Mouse (Mus musculus): ENCODE data around the gene Rab8b. TPM values are rescaled to one million over a fixed set of nuclear protein-coding genes. Genes with fewer than 3 reads are reported as not detected.
"Not testable (repeated sequence)": the region's sequence is repeated elsewhere in the genome, so short reads cannot be mapped to it uniquely, and the experiment has no call there.

Gene Rab8b
- polyA plus RNA-seq, 1 experiment from 2014 or later: 30.5 TPM

DNA sequence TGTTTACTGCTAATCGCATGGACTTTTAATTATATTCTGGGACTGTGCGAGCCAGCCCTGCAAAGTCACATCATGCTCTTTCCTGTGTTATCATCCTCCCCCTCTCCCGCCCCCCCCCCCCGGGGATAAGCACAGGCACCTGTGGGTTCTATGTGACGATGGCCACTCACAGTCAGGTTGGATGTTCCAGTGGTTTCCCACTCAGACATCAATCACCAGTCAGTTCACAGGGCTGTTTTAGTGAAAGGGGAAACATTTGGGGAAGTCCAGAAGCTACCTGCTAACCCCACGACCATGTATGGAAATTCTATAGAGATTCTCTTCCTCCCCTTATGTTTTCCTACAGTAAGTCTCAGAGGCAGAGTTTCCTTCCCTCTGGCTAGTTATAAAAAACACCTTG, 21.6 kb downstream of the Rab8b start:
- Histone ChIP-seq H3K4me1 (replicated peaks) (peaks cover 16% of the 10 kb centered on the region), H3K9ac (no peak overlapping the region), H3K9me3 (no peaks in the 10 kb centered on the region), H3K4me2 (no peak overlapping the region), H3K4me3 (no peak overlapping the region), H3K36me3 (no peaks in the 10 kb centered on the region), H3K27ac (replicated peaks) (no peak overlapping the region), H3K27me3 (no peaks in the 10 kb centered on the region)
- 72% methylated on average over 6 of the region's 6 CpGs for WGBS
- ATAC-seq (ENCODE audit: low read depth): no peak

DNA sequence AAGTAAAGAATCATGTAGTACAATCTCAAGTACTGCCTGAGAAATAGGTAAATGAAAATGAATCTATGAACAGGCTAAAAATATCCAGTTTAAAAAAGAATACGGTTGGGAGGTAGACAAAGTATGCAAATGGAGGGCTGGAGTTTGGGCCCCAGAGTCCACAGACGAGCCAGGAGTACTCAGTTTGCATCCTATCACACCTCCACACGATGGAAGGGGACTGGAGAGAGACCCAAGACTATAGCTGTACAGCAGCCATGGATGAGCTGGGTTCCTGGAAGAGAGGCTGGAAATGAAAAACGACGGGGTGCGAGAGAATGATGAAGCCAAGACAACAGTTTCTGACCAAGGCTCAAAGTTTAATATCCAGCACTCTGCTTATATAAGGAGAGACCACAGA, 22.5 kb downstream of the Rab8b start:
- ATAC-seq (ENCODE audit: low read depth): no peak
- Histone ChIP-seq H3K27me3 (no peaks in the 10 kb centered on the region), H3K27ac (replicated peaks) (no peak overlapping the region), H3K9me3 (no peaks in the 10 kb centered on the region), H3K4me3 (no peak overlapping the region), H3K4me1 (replicated peaks) (peaks cover 11% of the 10 kb centered on the region; the same call in 1 of the 2 replicates), H3K36me3 (no peaks in the 10 kb centered on the region), H3K4me2 (no peak overlapping the region), H3K9ac (no peak overlapping the region)
- WGBS: 51% methylated on average over 6 of the region's 6 CpGs

DNA sequence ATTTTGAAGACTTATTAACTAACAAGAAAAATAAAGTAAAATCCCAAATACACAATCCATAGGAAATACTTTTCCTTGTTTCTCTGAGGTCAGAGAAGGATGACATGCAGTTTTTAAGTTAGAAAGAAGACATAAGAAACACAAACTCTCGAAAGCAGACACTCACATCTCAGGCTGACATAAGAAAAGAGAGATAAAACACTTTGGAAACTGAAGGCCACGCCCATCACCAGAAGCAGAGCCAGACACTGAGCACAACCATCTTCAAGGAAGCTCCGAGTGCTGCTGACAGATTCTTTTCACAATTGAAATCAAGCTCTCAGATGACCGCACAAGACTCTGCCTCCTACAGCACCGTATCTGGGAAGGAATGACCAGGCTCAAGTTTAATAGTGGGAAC, 23.5 kb downstream of the Rab8b start:
- Histone ChIP-seq H3K4me1 (replicated peaks) (peaks cover 11% of the 10 kb centered on the region; the same call in 1 of the 2 replicates), H3K27ac (replicated peaks) (no peak overlapping the region), H3K4me2 (no peak overlapping the region), H3K27me3 (no peaks in the 10 kb centered on the region), H3K9me3 (no peaks in the 10 kb centered on the region), H3K4me3 (no peak overlapping the region), H3K9ac (no peak overlapping the region), H3K36me3 (no peaks in the 10 kb centered on the region)
- ATAC-seq (ENCODE audit: low read depth): no peak
- 75% methylated on average over 5 of the region's 5 CpGs for WGBS

DNA sequence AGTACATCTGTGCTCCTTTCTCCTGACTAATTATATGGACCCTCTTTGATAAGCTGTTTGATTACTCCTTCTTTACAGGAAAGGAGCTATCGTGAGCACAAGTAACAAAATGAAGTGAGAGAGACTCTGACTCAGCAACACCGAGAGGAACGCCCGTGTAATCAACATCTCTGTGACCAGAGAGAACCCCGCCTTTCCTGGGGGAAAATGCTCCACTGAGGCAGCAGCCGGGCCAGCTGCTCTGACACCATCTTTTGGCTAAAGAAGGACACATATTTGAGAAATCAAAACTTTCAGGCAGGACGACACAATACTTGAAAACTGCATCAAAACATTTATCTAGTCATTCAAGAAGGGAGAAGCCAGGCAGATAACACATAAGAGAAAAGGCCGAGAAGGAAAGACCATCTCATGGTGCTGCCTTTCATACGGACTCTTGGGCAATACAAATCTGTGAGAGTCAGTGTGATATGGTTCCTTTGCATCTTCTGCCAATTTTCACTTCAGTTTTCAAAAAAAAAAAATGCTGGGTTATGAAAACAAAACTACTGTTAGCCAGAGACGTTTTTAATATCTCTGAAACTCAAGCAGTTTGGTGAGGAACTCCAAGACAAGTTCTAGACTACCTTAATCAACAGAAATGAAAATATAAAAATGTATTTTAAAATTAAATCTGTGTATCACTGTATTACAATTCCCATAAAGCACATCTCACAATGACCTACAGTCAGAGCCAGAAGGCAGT, 24.3 kb downstream of the Rab8b start:
- Histone ChIP-seq H3K9ac (no peak overlapping the region), H3K4me2 (no peak overlapping the region), H3K27me3 (no peaks in the 10 kb centered on the region), H3K9me3 (no peaks in the 10 kb centered on the region), H3K4me1 (replicated peaks) (peaks cover 11% of the 10 kb centered on the region; the same call in 1 of the 2 replicates), H3K27ac (replicated peaks) (no peak overlapping the region), H3K36me3 (no peaks in the 10 kb centered on the region), H3K4me3 (no peak overlapping the region)
- WGBS: 82% methylated on average over 10 of the region's 10 CpGs
- no peak for ATAC-seq (ENCODE audit: low read depth)

DNA sequence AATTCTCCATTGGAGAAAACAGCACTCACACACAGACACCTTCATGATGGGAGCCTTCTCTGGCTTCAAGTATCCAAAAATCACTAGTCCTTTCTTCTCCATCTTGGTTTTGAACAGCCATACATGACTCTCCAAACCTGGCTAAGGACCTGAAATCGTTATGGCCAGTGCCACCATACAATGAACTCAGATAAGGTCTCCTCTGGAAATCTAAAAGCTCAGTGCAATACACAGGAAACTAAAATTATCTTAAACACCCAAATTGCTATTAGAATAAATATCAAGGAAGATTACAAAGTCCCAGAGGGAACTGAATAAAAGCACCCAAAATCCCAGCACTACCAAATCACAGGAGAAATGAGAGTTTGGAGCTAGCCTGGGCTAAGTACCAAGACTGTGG, 25.1 kb downstream of the Rab8b start:
- Histone ChIP-seq H3K9me3 (no peaks in the 10 kb centered on the region), H3K36me3 (no peaks in the 10 kb centered on the region), H3K27ac (replicated peaks) (no peak overlapping the region), H3K27me3 (no peaks in the 10 kb centered on the region), H3K9ac (no peak overlapping the region), H3K4me2 (no peak overlapping the region), H3K4me1 (replicated peaks) (peaks cover 13% of the 10 kb centered on the region; the same call in 1 of the 2 replicates), H3K4me3 (no peak overlapping the region)
- ATAC-seq (ENCODE audit: low read depth): no peak
- 93% methylated on average over 1 of the region's 1 CpGs for WGBS

DNA sequence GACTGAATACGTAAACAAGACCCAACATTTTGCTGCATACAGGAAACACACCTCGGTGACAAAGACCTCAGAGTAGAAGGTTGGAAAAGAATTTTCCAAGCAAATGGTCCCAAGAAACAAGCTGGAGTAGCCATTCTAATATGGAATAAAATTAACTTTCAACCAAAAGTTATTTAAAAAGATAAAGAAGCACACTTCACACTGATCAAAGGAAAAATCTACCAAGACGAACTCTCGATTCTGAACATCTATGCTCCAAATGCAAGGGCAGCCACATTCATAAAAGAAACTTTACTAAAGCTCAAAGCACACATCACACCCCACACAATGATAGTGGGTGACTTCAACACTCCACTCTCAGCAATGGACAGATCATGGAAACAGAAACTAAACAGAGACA, 27.0 kb downstream of the Rab8b start:
- not testable (repeated sequence) for H3K9me3 ChIP-seq; H3K4me2 ChIP-seq; H3K27ac ChIP-seq (replicated peaks); H3K9ac ChIP-seq; H3K27me3 ChIP-seq; ATAC-seq (ENCODE audit: low read depth); H3K36me3 ChIP-seq; H3K4me3 ChIP-seq
- peaks cover 25% of the 10 kb centered on the region for H3K4me1 ChIP-seq (replicated peaks)
- WGBS: 95% methylated on average over 4 of the region's 4 CpGs

DNA sequence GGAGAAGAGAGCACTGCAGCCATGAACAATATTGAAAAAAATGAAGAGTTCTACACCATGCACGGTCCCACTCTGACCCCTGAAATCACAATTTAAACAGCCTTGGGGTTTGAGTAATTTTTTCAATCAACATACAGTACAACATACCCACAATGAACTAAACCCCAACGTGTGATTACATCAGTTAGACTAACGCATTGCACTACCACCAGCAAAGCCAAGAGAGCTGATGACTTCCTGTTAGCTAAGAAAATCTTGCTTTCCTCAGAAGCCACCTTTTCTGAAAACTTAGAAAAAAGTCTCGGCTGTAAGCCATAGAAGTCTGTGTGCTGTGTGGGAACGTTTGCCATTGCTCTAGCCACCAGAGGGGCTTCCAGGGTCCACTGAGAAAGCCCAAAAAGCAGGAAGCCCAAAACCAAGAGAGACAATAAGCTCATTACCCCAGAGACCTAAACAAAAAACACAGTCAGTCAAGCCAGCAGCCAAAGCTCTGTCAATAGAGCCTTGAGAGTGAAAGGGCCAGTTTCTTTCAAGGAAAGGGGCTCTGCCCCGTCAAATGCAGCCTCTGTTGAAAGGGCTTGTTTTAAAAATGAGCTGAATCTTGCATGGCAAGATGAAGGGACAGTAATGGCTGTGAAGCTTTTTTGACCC, 31.4 kb downstream of the Rab8b start:
- ATAC-seq (ENCODE audit: low read depth): peak; percentile 75; the same call in 1 of the 2 replicates
- Histone ChIP-seq H3K27ac (replicated peaks) (peak overlapping the region; percentile 69), H3K9ac (no peak overlapping the region), H3K36me3 (no peaks in the 10 kb centered on the region), H3K4me1 (replicated peaks) (peaks cover 34% of the 10 kb centered on the region), H3K4me2 (0 out of 2 replicates have a peak overlapping the region, but pooled peaks have one; percentile 3), H3K4me3 (no peak overlapping the region), H3K9me3 (no peaks in the 10 kb centered on the region), H3K27me3 (no peaks in the 10 kb centered on the region)
- 30% methylated on average over 6 of the region's 6 CpGs for WGBS

DNA sequence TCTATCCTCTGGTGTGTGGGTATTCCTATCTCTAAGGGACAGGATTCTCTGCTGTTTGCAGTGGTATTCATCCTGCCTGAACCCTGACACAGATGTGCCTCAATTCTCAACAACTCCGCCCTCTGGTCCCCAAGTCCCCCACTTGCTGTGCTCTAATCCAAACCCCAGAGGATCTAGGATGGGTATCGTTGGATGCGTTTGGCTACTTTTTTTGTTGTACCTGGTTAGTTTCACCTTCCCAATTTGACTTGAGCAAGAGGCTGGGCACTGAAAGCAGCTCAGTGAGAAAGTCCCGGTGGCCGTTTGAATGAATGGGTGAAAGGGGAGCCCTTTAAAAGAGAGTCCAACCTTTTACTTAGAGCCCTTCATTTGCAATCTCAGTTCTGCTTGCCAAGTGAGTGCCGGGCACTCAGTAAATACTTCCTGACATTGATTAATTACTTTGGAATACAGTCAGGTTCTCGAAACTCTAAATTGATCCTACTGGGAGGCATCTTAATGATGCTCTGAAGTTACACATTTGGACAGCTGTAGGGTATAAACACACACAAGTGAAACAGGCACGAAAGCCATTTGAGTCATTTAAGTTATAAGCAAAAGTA, 32.1 kb downstream of the Rab8b start:
- no peaks in the 10 kb centered on the region for H3K27me3 ChIP-seq

DNA sequence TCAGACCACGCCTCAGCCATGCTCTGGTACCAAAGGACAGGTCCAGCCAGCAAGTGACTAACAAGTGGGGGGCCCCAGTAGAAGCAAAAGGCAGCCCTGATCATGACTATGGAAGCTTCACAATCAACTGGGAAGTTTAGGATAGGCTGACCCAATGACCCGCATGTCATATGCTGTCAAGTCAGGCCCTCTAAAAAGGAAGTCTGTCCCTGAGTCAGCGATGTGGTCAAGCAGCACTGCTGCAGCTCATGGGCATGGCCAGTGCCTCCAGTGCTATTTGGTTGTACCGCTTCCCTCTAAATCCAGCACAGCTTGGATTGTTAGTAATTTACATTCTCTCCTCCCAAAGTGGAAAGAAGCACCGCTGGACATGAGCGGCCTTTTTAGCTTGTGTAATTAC, 32.7 kb downstream of the Rab8b start:
- no peak overlapping the region for H3K4me2 ChIP-seq
- ATAC-seq (ENCODE audit: low read depth): no peak
- 82% methylated on average over 6 of the region's 6 CpGs for WGBS
- peak overlapping the region; percentile 69; the same call in 1 of the 2 replicates for H3K27ac ChIP-seq (replicated peaks)
- H3K9ac ChIP-seq: no peak overlapping the region
- H3K36me3 ChIP-seq: no peaks in the 10 kb centered on the region
- no peaks in the 10 kb centered on the region for H3K27me3 ChIP-seq
- H3K4me1 ChIP-seq (replicated peaks): peaks cover 34% of the 10 kb centered on the region
- no peak overlapping the region for H3K4me3 ChIP-seq
- no peaks in the 10 kb centered on the region for H3K9me3 ChIP-seq

More for the DNA sequence above, 32.1 kb downstream of the Rab8b start:
- Histone ChIP-seq H3K4me2 (0 out of 2 replicates have a peak overlapping the region, but pooled peaks have one; percentile 3), H3K9me3 (no peaks in the 10 kb centered on the region), H3K4me1 (replicated peaks) (peaks cover 34% of the 10 kb centered on the region), H3K9ac (no peak overlapping the region), H3K27ac (replicated peaks) (peak overlapping the region; percentile 69), H3K4me3 (no peak overlapping the region), H3K36me3 (no peaks in the 10 kb centered on the region)
- 35% methylated on average over 8 of the region's 8 CpGs for WGBS
- peak; percentile 49; the same call in 1 of the 2 replicates for ATAC-seq (ENCODE audit: low read depth)

DNA sequence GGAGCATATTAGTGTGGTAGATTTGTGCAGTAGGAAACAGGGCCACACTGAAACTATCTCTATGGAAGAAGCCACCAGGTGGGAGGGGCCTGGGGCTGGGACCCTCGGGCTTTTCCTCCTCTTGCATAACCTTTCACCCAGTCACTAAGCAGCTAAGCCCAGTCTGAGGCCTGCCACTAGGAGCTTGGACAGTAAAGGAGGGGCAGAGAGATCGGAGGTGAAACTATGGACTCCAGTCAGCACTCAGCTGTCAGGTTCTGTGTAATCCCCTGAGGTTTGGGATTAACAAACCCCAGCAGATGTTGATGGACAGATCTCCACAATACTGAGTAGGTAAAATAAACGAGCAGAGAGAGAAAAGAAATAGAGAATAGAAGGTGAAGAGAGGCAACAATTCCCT, 33.1 kb downstream of the Rab8b start:
- Histone ChIP-seq H3K9ac (no peak overlapping the region), H3K36me3 (no peaks in the 10 kb centered on the region), H3K4me1 (replicated peaks) (peaks cover 34% of the 10 kb centered on the region), H3K27me3 (no peaks in the 10 kb centered on the region), H3K4me2 (no peak overlapping the region), H3K9me3 (no peaks in the 10 kb centered on the region), H3K4me3 (no peak overlapping the region), H3K27ac (replicated peaks) (no peak overlapping the region)
- ATAC-seq (ENCODE audit: low read depth): no peak
- 47% methylated on average over 3 of the region's 3 CpGs for WGBS

DNA sequence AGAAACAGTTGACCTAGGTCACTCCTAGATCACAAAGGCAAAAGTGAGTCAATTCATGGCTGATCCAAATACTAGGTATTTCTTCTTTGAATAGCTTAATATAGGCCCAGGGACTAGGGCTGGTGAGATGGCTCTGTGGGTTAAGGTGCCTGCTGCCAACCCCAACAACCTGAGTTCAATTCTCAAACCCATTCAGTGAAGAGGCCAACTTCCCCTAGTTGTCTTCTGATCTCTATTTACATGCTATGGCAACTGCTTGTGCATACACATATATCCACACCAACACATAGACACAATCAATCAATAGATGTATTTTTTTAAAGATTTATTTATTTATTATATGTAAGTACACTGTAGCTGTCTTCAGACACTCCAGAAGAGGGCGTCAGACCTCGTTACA, 34.9 kb downstream of the Rab8b start:
- Histone ChIP-seq H3K4me3 (no peak overlapping the region), H3K9me3 (no peaks in the 10 kb centered on the region), H3K4me1 (replicated peaks) (peaks cover 38% of the 10 kb centered on the region), H3K4me2 (no peak overlapping the region), H3K27me3 (no peaks in the 10 kb centered on the region), H3K9ac (no peak overlapping the region), H3K36me3 (no peaks in the 10 kb centered on the region), H3K27ac (replicated peaks) (no peak overlapping the region)
- WGBS: 100% methylated on average over 2 of the region's 2 CpGs
- no peak for ATAC-seq (ENCODE audit: low read depth)

DNA sequence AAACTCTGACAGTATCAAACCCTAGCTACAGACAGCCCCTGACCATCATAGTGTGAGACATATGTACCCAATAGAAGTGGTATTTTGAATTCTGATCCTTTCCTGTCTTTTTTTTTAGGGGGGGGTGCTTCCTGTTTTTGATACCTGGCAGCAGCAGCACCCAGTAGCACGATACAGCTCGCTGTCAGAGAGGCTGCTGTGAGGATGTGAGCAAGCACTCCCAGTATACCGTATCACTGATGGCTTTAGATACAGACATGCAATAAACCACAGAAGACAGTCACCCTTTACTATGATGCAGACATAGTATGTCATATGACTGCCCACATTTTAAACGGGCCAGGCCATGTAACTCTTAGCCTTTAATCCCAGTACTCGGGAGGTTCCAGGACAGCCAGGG, 36.0 kb downstream of the Rab8b start:
- Histone ChIP-seq H3K4me1 (replicated peaks) (peaks cover 29% of the 10 kb centered on the region), H3K4me2 (no peak overlapping the region), H3K9ac (no peak overlapping the region), H3K27me3 (no peaks in the 10 kb centered on the region), H3K36me3 (no peaks in the 10 kb centered on the region), H3K4me3 (no peak overlapping the region), H3K27ac (replicated peaks) (no peak overlapping the region), H3K9me3 (no peaks in the 10 kb centered on the region)
- WGBS: 88% methylated on average over 5 of the region's 5 CpGs
- ATAC-seq (ENCODE audit: low read depth): no peak

All from neural tube, embryonic 13.5 days (tissue).